17 mouse cellular contexts compared by ENCODE assay signal in genomic region chr15:27941020-27941419, GRCm38 (mm10).
"Had no signal": no experiment of that assay in that cellular context is flagged by ENCODE, and none has a peak within 500 bp of the region (broad histone marks: within the 10 kb centered on the region; RNA-seq: fewer than 3 reads in every experiment).

No protein-coding gene starts in this region.

- H3K4me3 ChIP-seq: limb, embryonic 12.5 days; liver, embryonic 15.5 days; midbrain, embryonic 12.5 days; neural tube, embryonic 15.5 days had no signal

- H3K4me2 ChIP-seq: limb, embryonic 12.5 days; liver, embryonic 11.5 days; liver, embryonic 15.5 days; midbrain, embryonic 12.5 days; neural tube, embryonic 15.5 days had no signal

- H3K27me3 ChIP-seq: liver, embryonic 15.5 days; neural tube, embryonic 15.5 days had no signal

- H3K36me3 ChIP-seq: limb, embryonic 12.5 days; liver, embryonic 15.5 days; midbrain, embryonic 12.5 days; neural tube, embryonic 15.5 days had no signal

- DNase-seq: kidney, adult 11 months; kidney, adult 9 months; kidney, postnatal 10 days; layer of hippocampus, adult 9-11 months; layer of hippocampus, postnatal 36 days; lung, adult 2 months; lung, postnatal 36 days; right cerebral cortex, adult 18-20 months; right cerebral cortex, postnatal 25 days; thymus, postnatal 4 days had no signal

- H3K27ac ChIP-seq: limb, embryonic 12.5 days; liver, embryonic 15.5 days; midbrain, embryonic 12.5 days; neural tube, embryonic 15.5 days; stomach, postnatal 0 days had no signal

- ATAC-seq: lung, postnatal 0 days had no signal
